Mouse (Mus musculus): ENCODE results near the gene Fbxo46. TPM values are rescaled to one million over a fixed set of nuclear protein-coding genes. Genes with fewer than 3 reads are reported as not detected.
A peak's percentile ranks its signal among the peaks of the same experiment; 100 is the strongest.

The Fbxo46 gene
- polyA plus RNA-seq, 1 experiment from 2014 or later, result 10.8 TPM

DNA sequence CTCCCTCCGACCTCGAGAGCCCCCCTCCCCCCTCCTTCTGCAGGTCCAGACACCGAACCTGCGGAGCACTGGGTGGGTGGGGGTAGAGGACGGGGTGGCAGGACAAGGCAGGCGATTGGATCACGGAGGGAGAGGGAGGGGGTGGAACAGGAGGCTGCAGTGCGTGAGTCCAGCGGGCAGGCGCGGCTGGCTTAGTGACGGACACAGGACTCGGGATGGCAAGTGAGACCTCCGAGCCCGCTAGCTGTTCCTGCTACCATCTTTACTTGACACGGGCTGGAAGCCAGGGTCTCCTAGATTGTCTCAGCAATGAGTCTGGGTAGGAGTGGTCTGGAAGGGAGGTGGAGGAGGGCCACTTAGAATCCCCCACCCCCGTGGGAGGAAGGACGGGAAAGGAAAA, 58.4 kb downstream of the Fbxo46 start:
- no peak for ATAC-seq
- no peaks in the 10 kb centered on the region for H3K9me3 ChIP-seq (ENCODE audit: control insufficient read depth, low read length)
- WGBS, result 13% methylated on average over 15 of the region's 18 CpGs
- H3K36me3 ChIP-seq (ENCODE audit: control insufficient read depth, insufficient read depth, low read length), result no peaks in the 10 kb centered on the region
- H3K4me2 ChIP-seq (ENCODE audit: low read depth, low read length), result no peak overlapping the region
- H3K9ac ChIP-seq (ENCODE audit: low read depth, low read length), result no peak overlapping the region
- no peak overlapping the region for H3K27ac ChIP-seq (ENCODE audit: low read length)
- peaks cover 50% of the 10 kb centered on the region for H3K27me3 ChIP-seq (replicated peaks; ENCODE audit: control insufficient read depth, insufficient read depth, low read length)
- peaks cover 22% of the 10 kb centered on the region for H3K4me1 ChIP-seq (ENCODE audit: control insufficient read depth, insufficient read depth, low read length)
- no peak overlapping the region for H3K4me3 ChIP-seq (ENCODE audit: low read length)

DNA sequence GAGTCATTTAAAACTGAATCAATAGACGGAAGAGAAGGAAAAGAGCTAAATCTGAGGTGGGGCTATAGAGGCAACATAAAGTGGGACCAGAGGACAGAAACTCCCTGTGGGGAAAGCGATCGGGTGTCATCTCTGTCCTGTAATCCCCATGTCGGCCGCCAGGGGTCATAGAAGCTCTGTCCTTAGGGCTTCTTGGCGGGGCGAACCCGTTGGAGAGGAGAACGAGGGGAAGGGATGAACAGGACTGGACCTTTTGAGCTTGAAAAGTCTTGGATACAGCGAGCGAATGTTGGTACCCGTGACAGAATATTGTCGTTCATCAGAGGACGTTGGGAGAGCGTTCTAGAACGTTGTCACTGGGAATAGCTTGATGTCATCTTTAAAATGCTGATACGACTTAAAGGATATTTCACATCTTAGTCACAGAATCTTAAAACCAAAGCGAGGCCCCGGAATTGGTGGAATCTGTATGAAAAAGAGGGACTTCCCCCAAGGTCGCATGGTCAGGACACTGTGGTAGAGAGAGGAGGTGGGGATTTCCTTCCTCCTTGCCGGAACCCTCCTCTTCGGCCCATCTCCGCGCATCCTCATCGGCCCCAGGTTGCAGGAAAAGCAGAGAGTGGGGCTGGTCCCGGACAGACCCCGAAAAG, 58.9 kb downstream of the Fbxo46 start:
- 7% methylated on average over 27 of the region's 27 CpGs for WGBS
- Histone ChIP-seq H3K9ac (ENCODE audit: low read depth, low read length) (no peak overlapping the region), H3K27ac (ENCODE audit: low read length) (no peak overlapping the region), H3K4me1 (ENCODE audit: control insufficient read depth, insufficient read depth, low read length) (peaks cover 21% of the 10 kb centered on the region), H3K9me3 (ENCODE audit: control insufficient read depth, low read length) (no peaks in the 10 kb centered on the region), H3K4me2 (ENCODE audit: low read depth, low read length) (peak overlapping the region; percentile 38), H3K4me3 (ENCODE audit: low read length) (peak overlapping the region; percentile 12; the same call in 1 of the 2 replicates), H3K36me3 (ENCODE audit: control insufficient read depth, insufficient read depth, low read length) (no peaks in the 10 kb centered on the region), H3K27me3 (replicated peaks; ENCODE audit: control insufficient read depth, insufficient read depth, low read length) (peaks cover 50% of the 10 kb centered on the region)
- ATAC-seq, result no peak

DNA sequence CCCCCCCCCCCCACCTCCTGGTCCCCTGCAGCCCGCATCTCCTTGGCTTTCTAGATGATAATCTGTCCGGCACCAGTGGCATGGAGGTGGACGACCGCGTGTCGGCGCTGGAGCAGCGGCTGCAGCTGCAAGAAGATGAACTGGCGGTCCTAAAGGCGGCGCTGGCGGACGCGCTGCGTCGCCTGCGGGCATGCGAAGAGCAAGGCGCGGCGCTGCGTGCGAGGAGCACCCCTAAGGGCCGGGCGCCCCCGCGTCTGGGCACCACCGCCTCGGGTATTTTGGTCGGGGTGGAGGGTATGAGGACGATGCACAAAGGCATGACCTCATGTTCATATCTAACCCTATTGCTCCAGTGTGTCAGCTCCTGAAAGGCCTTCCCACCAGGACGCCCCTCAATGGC, 59.5 kb downstream of the Fbxo46 start:
- peak; percentile 17; the same call in 1 of the 2 replicates for ATAC-seq
- peaks cover 50% of the 10 kb centered on the region for H3K27me3 ChIP-seq (replicated peaks; ENCODE audit: control insufficient read depth, insufficient read depth, low read length)
- H3K4me1 ChIP-seq (ENCODE audit: control insufficient read depth, insufficient read depth, low read length), result peaks cover 21% of the 10 kb centered on the region
- H3K4me3 ChIP-seq (ENCODE audit: low read length), result peak overlapping the region; percentile 30
- H3K4me2 ChIP-seq (ENCODE audit: low read depth, low read length), result peak overlapping the region; percentile 38
- no peak overlapping the region for H3K27ac ChIP-seq (ENCODE audit: low read length)
- no peaks in the 10 kb centered on the region for H3K36me3 ChIP-seq (ENCODE audit: control insufficient read depth, insufficient read depth, low read length)
- no peaks in the 10 kb centered on the region for H3K9me3 ChIP-seq (ENCODE audit: control insufficient read depth, low read length)
- H3K9ac ChIP-seq (ENCODE audit: low read depth, low read length), result 0 out of 2 replicates have a peak overlapping the region, but pooled peaks have one; percentile 10
- under 1% methylated on average over 31 of the region's 32 CpGs for WGBS

DNA sequence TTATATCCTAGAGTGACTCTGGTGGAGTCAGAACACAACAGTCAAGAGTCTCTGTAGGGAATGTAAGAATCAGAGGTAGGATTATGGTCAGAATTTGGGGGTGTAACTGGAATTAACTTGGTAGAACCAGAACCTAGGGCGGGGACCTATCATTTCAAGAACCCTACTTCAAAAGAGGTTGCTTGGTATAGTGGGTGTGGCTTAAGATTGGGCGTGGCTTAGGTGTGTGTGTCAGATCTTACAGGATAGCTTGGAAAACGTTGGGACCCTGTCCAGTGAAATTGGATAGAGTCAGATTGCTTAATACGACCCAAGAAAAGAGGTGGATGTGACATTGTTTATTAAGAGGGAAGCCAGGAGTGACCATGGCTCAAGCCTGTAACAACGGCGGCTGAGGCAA, 60.3 kb downstream of the Fbxo46 start:
- no peak overlapping the region for H3K27ac ChIP-seq (ENCODE audit: low read length)
- peaks cover 25% of the 10 kb centered on the region for H3K4me1 ChIP-seq (ENCODE audit: control insufficient read depth, insufficient read depth, low read length)
- H3K9me3 ChIP-seq (ENCODE audit: control insufficient read depth, low read length), result no peaks in the 10 kb centered on the region
- peak overlapping the region; percentile 38; the same call in 1 of the 2 replicates for H3K4me2 ChIP-seq (ENCODE audit: low read depth, low read length)
- 39% methylated on average over 6 of the region's 6 CpGs for WGBS
- no peak for ATAC-seq
- peaks cover 50% of the 10 kb centered on the region for H3K27me3 ChIP-seq (replicated peaks; ENCODE audit: control insufficient read depth, insufficient read depth, low read length)
- H3K36me3 ChIP-seq (ENCODE audit: control insufficient read depth, insufficient read depth, low read length), result no peaks in the 10 kb centered on the region
- H3K9ac ChIP-seq (ENCODE audit: low read depth, low read length), result no peak overlapping the region
- H3K4me3 ChIP-seq (ENCODE audit: low read length), result no peak overlapping the region

DNA sequence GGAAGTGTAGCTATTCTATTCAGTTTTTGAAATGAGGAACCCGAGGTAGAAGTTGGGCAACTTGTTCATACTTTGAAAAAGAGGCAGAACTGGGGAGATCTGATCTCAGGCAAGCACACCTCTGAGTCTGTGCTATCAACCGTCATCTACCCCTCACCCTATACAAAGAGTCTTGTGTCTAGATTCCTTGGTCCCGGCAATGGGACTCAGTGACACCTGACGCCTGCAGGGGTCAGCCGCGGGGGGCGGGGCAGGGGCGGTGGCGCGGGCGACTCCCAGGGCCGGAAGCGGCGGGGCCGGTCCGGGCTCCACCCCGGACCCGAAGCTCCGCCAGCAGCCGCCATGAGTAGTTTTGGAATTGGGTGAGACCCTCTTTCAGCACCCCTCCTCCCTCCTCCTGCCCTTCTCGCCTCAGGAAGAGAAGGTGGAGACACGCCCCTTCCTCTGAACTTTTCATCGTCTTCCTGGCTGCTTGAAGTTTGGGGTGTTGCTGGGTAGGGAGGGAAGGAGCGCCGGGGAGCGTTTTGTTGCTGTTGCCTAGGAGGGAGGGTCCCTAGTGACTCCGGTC, 61.3 kb downstream of the Fbxo46 start:
- peaks cover 24% of the 10 kb centered on the region for H3K4me1 ChIP-seq (ENCODE audit: control insufficient read depth, insufficient read depth, low read length)
- under 1% methylated on average over 26 of the region's 27 CpGs for WGBS
- H3K27me3 ChIP-seq (replicated peaks; ENCODE audit: control insufficient read depth, insufficient read depth, low read length), result peaks cover 43% of the 10 kb centered on the region

DNA sequence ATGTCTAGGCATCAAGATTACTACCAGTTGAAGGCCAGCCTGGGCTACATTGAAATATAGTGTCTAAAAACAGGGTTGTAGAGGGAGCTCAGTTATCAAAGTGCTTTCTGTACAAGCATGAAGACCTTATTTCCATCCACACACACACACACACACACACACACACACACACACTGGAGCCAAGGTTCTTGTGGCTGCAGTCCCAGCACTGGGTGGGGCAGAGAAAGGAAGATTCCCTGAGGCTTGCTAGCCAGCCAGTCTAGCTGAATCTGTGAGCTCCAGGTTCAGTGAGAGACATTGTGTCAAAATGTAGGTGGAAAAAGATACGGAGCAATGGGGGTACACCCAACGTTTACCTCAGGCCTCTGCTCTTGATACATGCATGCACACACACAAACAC, 64.6 kb downstream of the Fbxo46 start:
- no peak overlapping the region for H3K27ac ChIP-seq (ENCODE audit: low read length)
- 89% methylated on average over 2 of the region's 2 CpGs for WGBS
- H3K4me2 ChIP-seq (ENCODE audit: low read depth, low read length), result no peak overlapping the region
- no peak for ATAC-seq
- H3K9ac ChIP-seq (ENCODE audit: low read depth, low read length), result no peak overlapping the region
- no peaks in the 10 kb centered on the region for H3K9me3 ChIP-seq (ENCODE audit: control insufficient read depth, low read length)
- no peaks in the 10 kb centered on the region for H3K36me3 ChIP-seq (ENCODE audit: control insufficient read depth, insufficient read depth, low read length)
- H3K27me3 ChIP-seq (replicated peaks; ENCODE audit: control insufficient read depth, insufficient read depth, low read length), result peaks cover 10% of the 10 kb centered on the region
- H3K4me1 ChIP-seq (ENCODE audit: control insufficient read depth, insufficient read depth, low read length), result peaks cover 17% of the 10 kb centered on the region
- no peak overlapping the region for H3K4me3 ChIP-seq (ENCODE audit: low read length)

More for the DNA sequence above, 61.3 kb downstream of the Fbxo46 start:
- Histone ChIP-seq H3K4me2 (ENCODE audit: low read depth, low read length) (peak overlapping the region; percentile 70), H3K9ac (ENCODE audit: low read depth, low read length) (peak overlapping the region; percentile 74), H3K4me3 (ENCODE audit: low read length) (peak overlapping the region; percentile 64), H3K9me3 (ENCODE audit: control insufficient read depth, low read length) (no peaks in the 10 kb centered on the region), H3K27ac (ENCODE audit: low read length) (no peak overlapping the region), H3K36me3 (ENCODE audit: control insufficient read depth, insufficient read depth, low read length) (no peaks in the 10 kb centered on the region)
- peak; percentile 57 for ATAC-seq

DNA sequence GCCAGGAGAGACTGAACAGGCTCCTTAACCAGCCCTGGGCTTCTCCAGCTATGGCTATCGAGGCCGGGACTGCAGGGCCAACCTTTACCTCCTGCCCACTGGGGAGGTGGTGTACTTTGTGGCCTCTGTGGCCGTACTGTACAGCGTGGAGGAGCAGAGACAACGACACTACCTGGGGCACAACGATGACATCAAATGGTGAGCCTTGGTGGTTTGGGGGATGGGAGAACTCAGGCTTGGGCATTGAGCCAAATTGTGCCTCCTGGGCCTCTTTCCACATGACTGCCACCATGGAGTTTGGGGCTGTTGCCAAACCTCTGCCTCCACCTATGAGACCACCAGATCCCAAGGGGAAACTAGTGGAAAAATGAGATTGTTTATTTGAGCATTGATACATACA, 65.1 kb downstream of the Fbxo46 start:
- H3K4me2 ChIP-seq (ENCODE audit: low read depth, low read length), result no peak overlapping the region
- H3K27ac ChIP-seq (ENCODE audit: low read length), result no peak overlapping the region
- ATAC-seq, result no peak
- peaks cover 12% of the 10 kb centered on the region for H3K4me1 ChIP-seq (ENCODE audit: control insufficient read depth, insufficient read depth, low read length)
- H3K27me3 ChIP-seq (replicated peaks; ENCODE audit: control insufficient read depth, insufficient read depth, low read length), result peaks cover 5% of the 10 kb centered on the region
- WGBS, result 73% methylated on average over 6 of the region's 6 CpGs
- H3K4me3 ChIP-seq (ENCODE audit: low read length), result no peak overlapping the region
- no peak overlapping the region for H3K9ac ChIP-seq (ENCODE audit: low read depth, low read length)
- no peaks in the 10 kb centered on the region for H3K36me3 ChIP-seq (ENCODE audit: control insufficient read depth, insufficient read depth, low read length)
- H3K9me3 ChIP-seq (ENCODE audit: control insufficient read depth, low read length), result no peaks in the 10 kb centered on the region

MicroRNAs within 50 kb of the gene (microRNA counts, 519-probe panel; counts per million panel counts)
- 1,630 counts per million, percentile 19 among the panel's probes with 10 or more counts for microRNA mmu-miR-330

Small RNA genes within 50 kb of the gene (microRNA-seq; reads per million reads assigned to microRNA genes)
- gene Mir3100 (not detected), gene Mir330 (188 reads per million, percentile 56 among the genes with 10 or more reads in this experiment)

Other genes with a start within 250 kb of the Fbxo46 start
- 101 and 106 TPM in 2 replicates for gene Pglyrp1, start 248.5 kb upstream of the Fbxo46 start, polyA plus RNA-seq (2015; fragmentation: Nextera tagmentation; extraction: Ambion mirVana)
- 23.7 and 24.7 TPM in 2 replicates for gene Ccdc61, start 209.4 kb upstream of the Fbxo46 start, polyA plus RNA-seq (2015; fragmentation: Nextera tagmentation; extraction: Ambion mirVana)
- gene Nova2, start 194.0 kb upstream of the Fbxo46 start, polyA plus RNA-seq (2015; fragmentation: Nextera tagmentation; extraction: Ambion mirVana), result 0.34 and 0.40 TPM in 2 replicates
- gene Nanos2, start 132.5 kb upstream of the Fbxo46 start, polyA plus RNA-seq (2015; fragmentation: Nextera tagmentation; extraction: Ambion mirVana), result not detected in 2 replicates
- 1.7 TPM in 2 replicates for gene Mypop, start 128.6 kb upstream of the Fbxo46 start, polyA plus RNA-seq (2015; fragmentation: Nextera tagmentation; extraction: Ambion mirVana)
- gene Irf2bp1, start 115.8 kb upstream of the Fbxo46 start, polyA plus RNA-seq (2015; fragmentation: Nextera tagmentation; extraction: Ambion mirVana), result 17.0 and 17.1 TPM in 2 replicates
- gene Foxa3, start 96.3 kb upstream of the Fbxo46 start, polyA plus RNA-seq (2015; fragmentation: Nextera tagmentation; extraction: Ambion mirVana), result 28.5 and 30.8 TPM in 2 replicates
- 23.5 and 24.1 TPM in 2 replicates for gene Sympk, start 95.5 kb upstream of the Fbxo46 start, polyA plus RNA-seq (2015; fragmentation: Nextera tagmentation; extraction: Ambion mirVana)
- 0.05 TPM in 1 of 2 replicates, not detected in the other for gene Rsph6a, start 65.2 kb upstream of the Fbxo46 start, polyA plus RNA-seq (2015; fragmentation: Nextera tagmentation; extraction: Ambion mirVana)
- gene Dmwd, start 43.6 kb upstream of the Fbxo46 start, polyA plus RNA-seq (2015; fragmentation: Nextera tagmentation; extraction: Ambion mirVana), result 6.4 and 6.7 TPM in 2 replicates
- gene Dmpk, start 36.0 kb upstream of the Fbxo46 start, polyA plus RNA-seq (2015; fragmentation: Nextera tagmentation; extraction: Ambion mirVana), result 54.6 and 59.3 TPM in 2 replicates
- gene Six5, start 25.3 kb upstream of the Fbxo46 start, polyA plus RNA-seq (2015; fragmentation: Nextera tagmentation; extraction: Ambion mirVana), result 7.3 and 7.5 TPM in 2 replicates
- 1.5 and 2.1 TPM in 2 replicates for gene Gm4969, start 1.5 kb upstream of the Fbxo46 start, polyA plus RNA-seq (2015; fragmentation: Nextera tagmentation; extraction: Ambion mirVana)
- gene Qpctl, start 29.4 kb downstream of the Fbxo46 start, polyA plus RNA-seq (2015; fragmentation: Nextera tagmentation; extraction: Ambion mirVana), result 10.5 and 11.1 TPM in 2 replicates
- 119 and 132 TPM in 2 replicates for gene Snrpd2, start 29.9 kb downstream of the Fbxo46 start, polyA plus RNA-seq (2015; fragmentation: Nextera tagmentation; extraction: Ambion mirVana)
- gene Gipr, start 46.3 kb downstream of the Fbxo46 start, polyA plus RNA-seq (2015; fragmentation: Nextera tagmentation; extraction: Ambion mirVana), result 3.1 and 3.6 TPM in 2 replicates
- 7.1 and 8.4 TPM in 2 replicates for gene Eml2, start 56.6 kb downstream of the Fbxo46 start, polyA plus RNA-seq (2015; fragmentation: Nextera tagmentation; extraction: Ambion mirVana)
- gene Gpr4, start 92.7 kb downstream of the Fbxo46 start, polyA plus RNA-seq (2015; fragmentation: Nextera tagmentation; extraction: Ambion mirVana), result 1.6 and 2.1 TPM in 2 replicates
- 40.6 and 40.9 TPM in 2 replicates for gene Opa3, start 108.5 kb downstream of the Fbxo46 start, polyA plus RNA-seq (2015; fragmentation: Nextera tagmentation; extraction: Ambion mirVana)
- 106 and 120 TPM in 2 replicates for gene Vasp, start 152.0 kb downstream of the Fbxo46 start, polyA plus RNA-seq (2015; fragmentation: Nextera tagmentation; extraction: Ambion mirVana)
- gene Ppm1n, start 160.2 kb downstream of the Fbxo46 start, polyA plus RNA-seq (2015; fragmentation: Nextera tagmentation; extraction: Ambion mirVana), result 0.29 and 0.32 TPM in 2 replicates
- gene Rtn2, start 162.8 kb downstream of the Fbxo46 start, polyA plus RNA-seq (2015; fragmentation: Nextera tagmentation; extraction: Ambion mirVana), result 10.3 and 11.8 TPM in 2 replicates
- gene Fosb, start 190.2 kb downstream of the Fbxo46 start, polyA plus RNA-seq (2015; fragmentation: Nextera tagmentation; extraction: Ambion mirVana), result 0.10 and 0.21 TPM in 2 replicates
- gene Ercc1, start 224.9 kb downstream of the Fbxo46 start, polyA plus RNA-seq (2015; fragmentation: Nextera tagmentation; extraction: Ambion mirVana), result 45.8 and 51.3 TPM in 2 replicates
- gene Cd3eap, start 239.6 kb downstream of the Fbxo46 start, polyA plus RNA-seq (2015; fragmentation: Nextera tagmentation; extraction: Ambion mirVana), result 19.1 and 24.3 TPM in 2 replicates
- gene Ppp1r13l, start 239.9 kb downstream of the Fbxo46 start, polyA plus RNA-seq (2015; fragmentation: Nextera tagmentation; extraction: Ambion mirVana), result 3.1 and 4.2 TPM in 2 replicates